Mouse (Mus musculus) right cerebral cortex, postnatal 10 days (tissue): ENCODE data around the gene Gm49320.

Experiments
- DNase-seq, 2 experiments: peaks; one replicate each; pipeline ENCODE4 v3.0.0; 2021; ENCODE audit warnings: low spot score in 2 of 2

The Gm49320 gene

DNA sequence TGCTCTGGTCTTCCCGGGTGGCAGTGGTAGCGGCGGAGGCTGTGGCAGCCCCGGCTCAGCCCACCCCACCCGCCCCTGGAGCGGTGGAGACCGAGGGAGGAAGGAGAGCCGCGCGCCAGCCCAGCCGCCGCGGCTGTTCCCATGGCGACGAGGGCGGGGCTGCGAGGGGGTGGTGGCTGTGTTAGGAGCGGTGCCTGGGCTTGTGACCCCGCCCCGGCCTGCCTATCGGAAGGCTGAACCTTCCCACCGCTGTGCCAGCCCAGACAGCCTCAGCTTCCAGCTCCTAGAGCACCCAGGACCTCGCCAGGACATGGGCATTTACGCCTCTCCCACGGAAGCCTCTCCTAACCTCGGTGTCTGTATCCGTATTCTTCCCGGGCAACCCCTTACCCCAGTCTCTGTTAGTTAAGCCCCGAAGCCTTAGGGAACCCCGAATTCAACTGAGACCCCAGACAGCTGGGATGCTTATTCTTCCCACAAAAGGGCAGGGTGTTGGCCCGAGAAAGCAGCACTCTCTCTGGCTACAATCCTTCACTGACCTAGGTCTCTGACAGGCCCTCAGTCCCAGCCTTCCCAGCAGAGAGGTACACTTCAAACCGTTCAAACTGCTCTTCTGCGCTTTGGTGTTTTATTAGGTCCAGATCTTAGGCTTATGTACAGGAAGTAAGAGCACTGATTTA lies 20.6 kb downstream of the Gm49320 start, which contains the start of gene Ctxn1:
Ctxn1 (minus strand) TSS at position 150 of the 680 bp plus-strand sequence.
- DNase-seq = peak; percentile 96 to 97

DNA sequence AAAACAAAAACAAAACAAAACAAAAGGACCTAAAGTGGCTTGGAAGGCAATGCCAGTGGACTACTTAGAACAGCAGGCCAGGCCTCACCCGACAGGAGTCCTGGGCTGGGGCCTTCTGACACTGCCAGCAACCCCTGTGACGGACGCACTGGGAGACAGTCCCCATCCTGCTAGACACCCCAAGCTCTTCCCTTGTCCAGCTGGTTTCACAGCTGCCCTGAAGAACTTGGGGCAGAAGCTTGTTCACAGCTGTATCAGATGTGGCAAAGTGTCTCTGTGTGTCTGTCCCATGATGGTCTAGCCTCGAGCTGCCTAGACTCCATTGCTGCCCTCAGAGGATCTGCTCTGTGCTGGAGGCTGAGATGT lies 21.1 kb downstream of the Gm49320 start:
- no peak for DNase-seq

DNA sequence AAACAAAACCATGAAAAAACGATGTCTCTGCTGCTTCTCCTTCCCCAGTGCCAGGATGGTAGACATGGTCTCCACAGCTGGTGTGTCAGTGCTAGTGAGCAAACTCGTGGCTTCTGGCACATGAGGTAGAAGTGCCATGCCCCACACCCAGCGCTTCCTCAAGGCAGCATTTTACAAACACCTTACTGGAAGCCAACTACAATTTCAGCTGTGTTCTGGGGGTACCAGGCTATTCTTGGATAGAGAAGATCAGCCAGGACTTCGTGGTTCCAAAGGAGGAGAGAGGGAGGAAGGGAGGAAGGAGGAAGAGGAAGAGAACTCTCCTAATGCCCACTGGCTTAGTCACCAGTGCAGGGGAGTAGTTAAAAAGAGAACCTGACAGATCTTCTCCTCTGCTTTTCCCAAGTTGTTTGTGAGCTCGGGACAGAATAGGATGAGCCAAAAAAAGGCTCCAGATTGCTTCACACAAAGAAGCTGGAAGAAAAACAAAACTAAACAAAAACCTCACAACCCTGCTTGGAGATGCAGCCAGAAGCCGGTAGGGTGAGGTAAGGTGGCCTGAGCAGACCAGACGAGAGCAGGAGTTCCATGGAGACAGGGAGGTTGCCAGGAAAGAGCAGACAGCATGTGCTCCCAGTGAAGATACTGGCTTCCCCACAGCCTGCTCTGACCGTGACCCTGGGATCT lies 24.6 kb downstream of the Gm49320 start:
- peak in 1 of 2 experiments; percentile 56 for DNase-seq

DNA sequence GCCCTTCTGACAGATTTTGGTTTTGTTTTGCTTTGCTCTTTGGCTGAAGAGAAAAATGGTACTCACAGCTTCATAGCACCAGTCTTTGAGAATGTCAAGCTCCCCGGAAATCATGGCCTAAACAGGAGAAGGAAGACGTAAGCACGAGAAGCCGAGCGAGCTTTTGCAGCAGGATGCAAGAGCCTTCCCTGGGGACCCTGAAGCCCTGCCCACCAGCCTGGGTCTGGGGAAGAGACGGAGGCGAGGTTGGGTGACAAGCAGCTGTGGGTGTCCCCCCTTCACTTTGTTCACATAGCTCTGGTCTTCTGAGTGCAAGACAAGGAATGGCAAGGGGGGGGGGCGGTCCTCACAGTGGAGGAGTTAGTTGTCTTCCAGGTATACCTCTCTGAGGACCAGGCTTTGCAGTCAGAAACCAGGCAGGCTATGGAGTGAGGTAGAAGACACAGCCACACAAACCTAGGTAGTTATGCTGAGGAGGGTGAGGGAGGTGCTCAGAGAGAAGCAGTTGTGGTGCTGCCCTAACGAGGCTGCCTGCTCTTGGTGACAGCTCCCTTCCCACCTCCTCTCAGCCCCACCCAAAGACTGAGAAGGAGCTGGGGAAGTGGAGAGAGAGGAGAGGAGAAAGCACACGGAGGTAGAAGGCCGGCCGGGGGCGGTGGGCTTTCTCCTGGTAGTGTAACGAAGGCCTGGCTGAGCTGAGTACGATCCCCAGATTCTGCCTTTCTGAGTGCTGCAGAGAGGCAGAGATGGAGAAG lies 26.7 kb downstream of the Gm49320 start:
- peak in 1 of 2 experiments; percentile 19 for DNase-seq

DNA sequence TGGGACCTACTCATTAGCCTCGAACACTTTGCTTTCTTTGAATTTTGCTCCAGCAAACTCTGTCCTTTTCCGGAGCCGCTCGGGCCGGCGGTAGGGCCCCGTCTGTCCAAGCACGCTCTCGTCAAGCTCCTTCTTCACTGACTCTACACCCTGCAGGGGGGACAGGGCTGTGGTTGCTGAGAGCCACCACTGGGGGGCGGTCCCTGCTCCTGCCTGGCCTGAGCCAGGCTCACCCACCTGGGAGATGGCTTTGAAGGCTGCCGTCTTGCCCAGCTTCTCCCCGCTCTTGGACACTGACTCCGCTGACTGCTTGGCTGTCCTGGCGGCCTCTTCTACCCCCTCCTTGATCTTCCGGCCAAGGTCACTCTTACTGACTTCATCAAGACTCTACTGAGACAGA lies 29.0 kb downstream of the Gm49320 start:
- DNase-seq = no peak

DNA sequence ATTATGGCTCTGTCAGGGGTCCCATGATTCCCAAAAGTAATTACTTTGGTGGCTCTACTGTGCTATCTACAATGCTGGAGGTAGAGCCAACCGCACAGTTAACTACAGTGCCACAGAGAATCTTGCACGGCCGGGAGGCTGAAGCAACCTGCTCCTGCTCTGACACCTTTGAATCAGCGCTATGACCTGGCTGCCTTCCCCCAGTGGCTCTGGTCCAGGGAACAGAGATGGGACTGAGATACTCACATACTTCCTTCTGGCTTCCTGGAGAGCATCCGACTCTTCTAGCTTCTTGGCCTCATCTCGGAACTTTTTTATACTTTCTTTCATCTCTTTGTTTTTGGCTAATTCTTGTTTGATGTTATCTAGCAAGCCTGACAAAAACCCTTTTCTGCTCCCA lies 30.9 kb downstream of the Gm49320 start:
- DNase-seq = no peak

DNA sequence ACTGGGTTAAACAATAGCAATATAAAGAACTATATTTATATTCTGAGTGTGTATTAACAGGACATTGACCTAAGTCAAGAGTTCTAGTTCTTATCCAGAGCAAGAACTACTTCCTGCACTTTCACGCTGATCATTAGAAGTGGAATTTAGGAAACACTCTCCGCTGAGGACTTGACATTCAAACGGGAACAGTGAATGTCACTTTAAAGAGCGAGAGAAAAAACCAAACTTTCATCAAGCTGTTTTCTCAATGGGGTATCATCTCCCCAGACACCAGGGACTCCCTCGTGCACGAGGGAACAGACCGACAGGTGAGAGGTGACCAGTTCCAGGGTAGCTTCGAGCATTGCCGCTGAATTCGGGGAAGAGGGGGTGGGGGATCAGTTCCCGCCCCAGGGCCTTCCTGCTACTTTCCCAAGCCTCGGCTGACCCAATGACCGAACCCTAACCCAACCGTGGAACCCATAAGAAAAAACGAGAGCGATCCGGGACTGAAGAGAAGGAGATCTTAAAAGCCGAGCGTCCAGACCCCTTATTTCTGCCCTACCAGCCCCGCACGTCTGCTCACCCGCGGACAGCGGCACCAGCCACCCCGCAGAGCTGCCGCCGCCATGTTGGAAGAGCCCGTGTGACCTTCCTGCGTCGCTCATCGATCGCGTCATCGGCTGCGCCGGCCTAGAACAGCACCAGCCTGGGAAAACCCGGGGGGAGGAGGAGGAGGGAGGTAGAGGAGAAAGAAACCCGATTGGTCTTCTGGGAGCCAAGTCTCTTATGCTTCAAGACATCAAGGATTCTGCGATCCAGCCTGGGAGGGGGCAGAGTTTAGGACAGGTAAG lies 36.8 kb downstream of the Gm49320 start, which contains the start of gene Timm44:
Timm44 (minus strand) TSS at position 639 of the 836 bp plus-strand sequence.
- peak; percentile 99 for DNase-seq

DNA sequence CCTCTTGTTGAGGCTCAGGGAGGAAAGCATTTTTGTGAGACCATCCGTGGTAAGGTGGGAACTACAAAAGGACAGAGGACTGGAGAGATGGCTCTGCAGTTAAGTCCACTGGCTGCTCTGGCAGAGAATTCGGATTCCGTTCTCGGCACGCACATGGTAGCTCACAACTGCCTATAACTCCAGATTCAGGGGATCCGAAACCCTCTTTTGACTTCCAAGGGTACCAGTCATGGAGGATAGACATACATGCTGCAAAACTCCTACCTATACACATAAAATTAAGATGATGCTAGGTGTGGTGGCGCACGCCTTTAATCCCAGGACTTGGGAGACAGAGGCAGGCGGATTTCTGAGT lies 37.4 kb downstream of the Gm49320 start:
- DNase-seq = no peak

DNA sequence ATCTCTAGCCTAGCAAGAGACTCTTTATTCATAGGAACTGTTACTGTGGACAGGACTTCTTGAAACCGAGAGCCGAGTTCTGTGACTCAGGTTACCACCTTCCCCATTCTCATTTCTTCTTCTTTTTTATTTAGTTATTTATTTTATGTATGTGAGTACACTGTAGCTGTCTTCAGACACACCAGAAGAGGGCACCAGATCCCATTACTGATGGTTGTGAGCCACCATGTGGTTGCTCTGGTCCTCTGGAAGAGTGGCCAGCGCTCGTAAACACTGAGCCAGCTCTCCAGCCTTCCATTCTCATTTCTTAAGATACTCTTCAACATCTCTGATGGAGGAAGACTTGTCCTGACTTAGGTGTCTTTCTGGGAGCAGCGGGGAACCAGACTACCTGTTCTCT lies 54.1 kb downstream of the Gm49320 start:
- DNase-seq = no peak

DNA sequence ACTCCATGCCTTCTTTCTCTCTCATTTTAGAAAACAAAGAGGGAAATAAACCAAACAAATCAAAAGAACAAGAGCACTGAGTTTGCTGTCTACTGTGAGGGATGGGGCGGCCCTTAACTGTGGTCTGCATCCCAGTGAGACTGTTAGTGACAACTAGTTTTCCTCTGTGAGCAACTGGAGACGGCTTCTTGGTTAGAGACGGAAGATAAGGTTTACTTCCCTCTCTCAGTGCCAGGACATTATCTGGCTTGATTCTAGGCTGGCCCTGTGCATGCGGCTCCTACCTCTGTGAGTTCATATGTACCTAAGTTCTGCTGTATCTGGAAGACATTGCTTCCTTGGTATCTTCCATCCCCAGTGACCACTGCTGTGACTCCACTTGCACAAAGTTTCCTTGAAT lies 59.2 kb downstream of the Gm49320 start:
- DNase-seq = no peak
